In genomic region chr3:106721397-106722027, GRCm38 (mm10) we compare ENCODE assay signal across 7 mouse cellular contexts. TPM values are rescaled to one million over a fixed set of nuclear protein-coding genes. Genes with fewer than 3 reads are reported as not detected.
A peak's percentile ranks its signal among the peaks of the same experiment; 100 is the strongest.
DNase-seq lines count a peak whose midpoint lies in the region; ATAC-seq lines count a peak whose summit lies in the region.

No protein-coding gene starts in this region.

- 0 out of 2 replicates have a peak, but pooled peaks cover 2% of the 10 kb centered on the region for H3K4me1 ChIP-seq in intestine, embryonic 16.5 days (ENCODE audit: control insufficient read depth, insufficient read depth, low read length)
- H3K4me1 ChIP-seq in midbrain, embryonic 11.5 days (ENCODE audit: control insufficient read depth, insufficient read depth, low read length), result no peaks in the 10 kb centered on the region

- H3K27ac ChIP-seq in intestine, embryonic 16.5 days (ENCODE audit: low read length), result peak overlapping the region; percentile 97
- H3K27ac ChIP-seq in midbrain, embryonic 11.5 days (ENCODE audit: low read depth, low read length), result peak overlapping the region; percentile 5

- ATAC-seq in intestine, embryonic 16.5 days, result peak; percentile 99
- peak; percentile 99 for ATAC-seq in midbrain, embryonic 11.5 days (ENCODE audit: low FRiP score)

- H3K4me2 ChIP-seq in intestine, embryonic 16.5 days (ENCODE audit: low read depth, low read length), result peak overlapping the region; percentile 67
- peak overlapping the region; percentile 58 for H3K4me2 ChIP-seq in midbrain, embryonic 11.5 days

- intact Hi-C loops in left cerebral cortex, postnatal 36 days (cut with DNase I), result loop anchor here (2.0 kb wide), 1 partner anchor 173 kb away; no protein-coding TSS in a partner anchor

- peak overlapping the region; percentile 77 for H3K4me3 ChIP-seq in intestine, embryonic 16.5 days (ENCODE audit: low read length)
- H3K4me3 ChIP-seq in midbrain, embryonic 11.5 days (ENCODE audit: low read depth, low read length), result peak overlapping the region; percentile 66

- 2% methylated on average over 31 of the region's 31 CpGs for WGBS in intestine, embryonic 16.5 days
- WGBS in midbrain, embryonic 11.5 days, result 2% methylated on average over 31 of the region's 31 CpGs

- no peaks in the 10 kb centered on the region for H3K36me3 ChIP-seq in intestine, embryonic 16.5 days (ENCODE audit: control insufficient read depth, insufficient read depth, low read length)
- no peaks in the 10 kb centered on the region for H3K36me3 ChIP-seq in midbrain, embryonic 11.5 days (ENCODE audit: control insufficient read depth, insufficient read depth, low read length)

- no peaks in the 10 kb centered on the region for H3K27me3 ChIP-seq in intestine, embryonic 16.5 days (replicated peaks; ENCODE audit: control insufficient read depth, insufficient read depth, low read length)
- no peaks in the 10 kb centered on the region for H3K27me3 ChIP-seq in midbrain, embryonic 11.5 days (ENCODE audit: control insufficient read depth, insufficient read depth, low read length)

- H3K9ac ChIP-seq in intestine, embryonic 16.5 days (ENCODE audit: low read depth, low read length), result peak overlapping the region; percentile 76
- H3K9ac ChIP-seq in midbrain, embryonic 11.5 days (ENCODE audit: low read length), result peak overlapping the region; percentile 71

- H3K9me3 ChIP-seq in intestine, embryonic 16.5 days (ENCODE audit: control insufficient read depth, low read length), result no peaks in the 10 kb centered on the region
- H3K9me3 ChIP-seq in midbrain, embryonic 11.5 days (ENCODE audit: control insufficient read depth, low read length), result no peaks in the 10 kb centered on the region

- peak; percentile 97 for DNase-seq in adrenal gland, adult 8-10 months
- peak; percentile 88 for DNase-seq in embryo, embryonic 9.5 days (ENCODE audit: extremely low spot score)
- peak; percentile 84 to 94 for DNase-seq in gastrocnemius, postnatal 4 days (ENCODE audit: low spot score in 2 of 2)
- DNase-seq in left cerebral cortex, postnatal 36 days (ENCODE audit: low spot score in 2 of 2), result peak; percentile 94 to 95
- peak; percentile 99 for DNase-seq in midbrain, embryonic 11.5 days (ENCODE audit: low spot score, missing footprints)
- DNase-seq in skeletal muscle tissue, adult 2 months (ENCODE audit: low read depth, low spot score), result peak; percentile 97

RNA-seq across cellular contexts. Expression of gene Lrif1, which starts 36.7 kb away (rescaled TPM):
- total RNA-seq in adrenal gland, adult 8-10 months (2022), result 10 to 100 TPM; 16.7 to 25.1 (median 19.3) TPM
- 10 to 100 TPM; 10.7 to 14.1 TPM for total RNA-seq in gastrocnemius, postnatal 4 days (2021)
- 10.9 and 12.9 TPM in 2 replicates for polyA plus RNA-seq in intestine, embryonic 16.5 days (2015; fragmentation: Nextera tagmentation; extraction: Ambion mirVana)
- total RNA-seq in left cerebral cortex, postnatal 36 days (2021), result 10 to 100 TPM; 20.9 to 21.5 TPM
- polyA plus RNA-seq in midbrain, embryonic 11.5 days (2014; fragmentation: Nextera tagmentation; extraction: Ambion mirVana), result 21.8 and 23.1 TPM in 2 replicates

Comparison
In these comparisons a context has a peak if more than half of its experiments do, and no peak if none do; other contexts are left out.
1. Peak in every context shown above with its lines: DNase-seq, ATAC-seq, H3K4me3 ChIP-seq and H3K27ac ChIP-seq.